Mouse (Mus musculus): ENCODE measurements around the gene 1700113H08Rik. TPM values are rescaled to one million over a fixed set of nuclear protein-coding genes. Genes with fewer than 3 reads are reported as not detected.

Gene 1700113H08Rik
- not detected in 2 replicates for polyA plus RNA-seq (2015; fragmentation: Nextera tagmentation; extraction: Ambion mirVana)

DNA sequence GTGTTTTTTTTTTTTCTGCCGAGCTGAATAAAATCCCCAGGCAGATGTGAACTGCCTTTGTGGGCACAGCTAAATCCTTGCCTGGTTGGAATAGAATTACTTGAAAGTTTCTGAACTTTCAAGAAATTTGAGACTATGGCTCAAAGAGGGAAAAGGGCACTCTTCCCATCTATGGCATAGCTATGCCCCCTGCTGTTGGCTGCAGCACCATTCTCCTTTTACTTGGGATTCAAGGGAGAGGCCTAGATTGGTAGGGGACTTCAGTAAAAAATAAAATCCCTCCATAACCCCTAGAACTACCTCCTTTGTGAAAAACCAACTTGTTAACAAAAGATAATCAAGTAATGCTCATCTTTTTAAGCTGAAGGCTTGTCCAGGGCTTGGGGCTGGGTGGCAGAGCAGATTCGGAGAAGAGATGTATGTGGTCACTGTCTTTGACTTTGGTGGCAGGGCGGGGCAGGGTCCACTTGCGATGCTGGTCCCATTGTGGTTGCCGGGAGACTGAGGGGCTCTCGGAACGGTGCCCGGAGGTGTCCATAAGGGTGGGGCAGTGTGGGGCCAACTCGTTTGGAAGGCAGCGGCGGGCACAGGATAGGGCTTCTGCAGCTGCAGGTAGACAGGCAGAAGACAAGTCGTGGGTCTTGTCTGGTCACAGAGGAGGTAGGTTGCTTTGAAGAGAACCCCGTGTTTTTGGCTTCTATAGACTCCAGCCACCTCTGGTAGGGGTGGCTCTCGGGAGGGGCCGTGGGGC, at the start of gene 1700113H08Rik:
Gene 1700113H08Rik, plus strand, starts transcription at position 546 of the 751 bp plus-strand sequence.
- no peak for DNase-seq (ENCODE audit: low spot score)

DNA sequence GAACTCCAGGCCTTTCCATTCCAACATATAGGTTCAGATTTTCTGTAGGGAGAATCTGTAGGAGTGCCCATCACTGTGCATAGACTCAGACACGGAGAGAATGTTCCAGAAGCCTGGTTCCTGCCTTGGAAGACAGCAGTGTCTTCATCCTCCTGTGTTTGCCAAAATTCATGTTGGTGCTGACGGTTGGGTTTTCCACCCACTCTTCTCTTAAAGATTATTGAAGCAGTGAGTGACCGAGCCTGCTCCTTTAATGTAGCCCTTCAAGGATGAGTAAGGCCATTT, 49.7 kb upstream of the 1700113H08Rik start:
- no peak for DNase-seq (ENCODE audit: low spot score)

DNA sequence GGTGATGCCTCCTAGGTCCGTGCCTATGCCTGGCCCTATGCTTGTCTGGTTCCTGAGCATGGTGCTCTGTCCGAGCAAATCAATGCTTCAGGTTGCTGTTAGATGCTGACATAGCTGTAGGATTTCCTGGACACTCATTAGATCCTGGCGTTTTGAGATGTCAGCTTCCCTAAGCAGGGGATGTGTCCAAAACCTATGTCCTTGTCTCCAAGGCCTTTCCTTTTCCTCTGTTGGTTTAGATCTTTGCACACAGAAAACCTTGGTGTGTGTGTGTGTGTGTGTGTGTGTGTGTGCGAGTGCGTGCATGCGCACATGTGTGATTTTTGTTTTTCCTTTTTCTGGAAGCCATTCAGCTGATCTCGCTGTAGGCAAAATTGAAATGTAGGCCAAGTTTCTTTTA, 45.8 kb upstream of the 1700113H08Rik start:
- DNase-seq (ENCODE audit: low spot score): no peak

- DNase-seq (ENCODE audit: low spot score): no peak
Observed at GRCm38 (mm10) chr10:87014391-87014965, 43.4 kb upstream of the 1700113H08Rik start.

DNA sequence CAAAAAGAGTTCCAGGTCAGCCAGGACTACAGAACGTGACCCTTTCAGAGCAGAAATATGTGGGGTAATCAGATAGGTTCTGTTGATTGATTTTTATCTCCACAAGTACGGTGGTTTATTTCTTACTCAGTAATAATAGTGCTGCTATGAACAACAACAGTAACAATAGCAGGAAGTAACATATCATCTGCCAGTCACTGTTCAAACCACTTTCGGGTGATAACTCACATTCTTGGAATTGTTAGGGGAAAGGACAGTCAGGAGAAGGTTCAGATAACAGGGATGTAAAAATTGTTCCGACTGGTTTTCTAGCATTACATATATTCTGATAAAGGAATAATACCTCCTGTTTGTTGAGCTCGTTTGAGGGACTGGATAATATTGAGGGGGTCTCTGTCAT, 42.4 kb upstream of the 1700113H08Rik start:
- no peak for DNase-seq (ENCODE audit: low spot score)

GRCm38 (mm10) chr10:87016151-87016692, 41.6 kb upstream of the 1700113H08Rik start:
- no peak for DNase-seq (ENCODE audit: low spot score)

DNA sequence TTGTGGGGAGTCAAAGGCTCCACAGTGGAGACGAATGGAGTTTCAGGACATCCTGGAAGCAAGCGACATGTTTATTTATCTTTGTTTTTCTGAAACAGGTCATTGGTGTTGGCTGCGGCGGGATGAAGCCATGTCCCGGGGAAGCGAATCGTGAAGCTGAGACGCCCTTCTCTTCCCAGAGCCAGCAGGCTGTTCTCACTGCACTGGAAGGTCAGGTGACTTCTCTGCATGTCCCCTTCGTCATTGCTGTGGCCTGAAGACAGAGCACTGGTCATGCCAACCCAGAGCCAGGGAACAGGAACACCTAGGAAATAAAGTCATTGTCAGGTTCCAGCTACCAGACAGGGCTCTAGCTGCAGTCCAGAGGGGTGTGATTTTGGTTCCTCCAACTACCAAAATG, 39.0 kb upstream of the 1700113H08Rik start:
- no peak for DNase-seq (ENCODE audit: low spot score)

DNA sequence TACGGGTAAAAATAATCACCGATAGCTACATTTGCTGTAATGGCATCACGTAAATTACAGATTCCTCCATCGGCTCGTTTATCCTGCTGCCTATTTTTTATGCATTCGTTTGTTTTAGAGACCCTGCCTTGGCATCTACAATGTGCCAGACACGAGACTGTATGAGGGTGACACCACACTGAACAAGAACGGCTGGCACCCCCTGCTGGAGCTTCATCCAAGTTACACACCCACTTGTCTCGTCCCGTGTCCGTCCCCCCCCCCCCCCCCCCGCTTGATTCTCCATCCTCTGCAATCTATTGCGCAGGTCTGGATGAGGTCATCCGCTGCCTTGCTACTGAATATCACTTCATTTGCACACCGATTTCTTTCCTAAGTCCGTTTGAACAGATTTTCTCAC, 37.1 kb upstream of the 1700113H08Rik start:
- no peak for DNase-seq (ENCODE audit: low spot score)

DNA sequence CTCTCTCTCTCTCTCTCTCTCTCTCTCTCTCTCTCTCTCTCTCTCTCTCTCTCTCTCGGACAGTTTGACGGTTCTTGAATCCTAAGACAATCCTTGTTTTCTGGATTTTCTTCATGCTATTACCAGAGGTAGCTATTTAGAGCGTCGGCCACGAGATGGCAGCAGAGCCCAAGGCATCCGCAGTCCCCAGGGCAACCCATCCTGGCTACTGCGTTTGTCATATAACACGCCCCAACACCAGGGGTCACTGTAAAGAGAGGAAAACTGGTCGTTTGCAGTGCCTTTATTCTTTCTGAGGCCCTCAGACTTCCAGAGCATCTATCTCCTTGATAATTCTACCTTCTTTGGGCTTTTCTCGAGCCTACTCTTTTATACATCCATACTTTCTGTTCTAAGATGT, 33.0 kb upstream of the 1700113H08Rik start:
- peak; percentile 82 for DNase-seq (ENCODE audit: low spot score)

- no peak for DNase-seq (ENCODE audit: low spot score)
Observed at GRCm38 (mm10) chr10:87032768-87033167, 25.1 kb upstream of the 1700113H08Rik start.

GRCm38 (mm10) chr10:87035866-87036265, 22.0 kb upstream of the 1700113H08Rik start:
- no peak for DNase-seq (ENCODE audit: low spot score)

GRCm38 (mm10) chr10:87036271-87036703, 21.6 kb upstream of the 1700113H08Rik start:
- no peak for DNase-seq (ENCODE audit: low spot score)

GRCm38 (mm10) chr10:87037062-87037461, 20.8 kb upstream of the 1700113H08Rik start:
- no peak for DNase-seq (ENCODE audit: low spot score)

DNA sequence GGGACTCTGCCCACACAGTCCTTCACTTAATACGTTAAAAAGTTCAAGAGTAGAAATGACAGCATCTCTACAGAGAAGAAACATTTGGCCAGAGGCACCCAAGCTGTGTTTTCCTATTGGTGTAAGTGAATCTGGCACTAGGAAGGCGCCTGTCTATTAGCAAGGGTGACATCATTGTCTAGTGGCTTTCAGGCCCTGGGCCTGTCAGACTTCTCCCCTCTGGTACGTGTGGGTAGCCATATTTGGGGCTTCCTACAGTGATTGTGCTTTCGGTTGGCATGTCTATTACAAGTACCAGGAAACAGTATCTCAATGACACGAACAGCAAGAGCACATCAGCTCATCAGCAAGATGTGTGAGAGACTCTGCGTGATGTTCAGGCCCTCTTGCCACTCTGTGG, 18.5 kb upstream of the 1700113H08Rik start:
- no peak for DNase-seq (ENCODE audit: low spot score)

DNA sequence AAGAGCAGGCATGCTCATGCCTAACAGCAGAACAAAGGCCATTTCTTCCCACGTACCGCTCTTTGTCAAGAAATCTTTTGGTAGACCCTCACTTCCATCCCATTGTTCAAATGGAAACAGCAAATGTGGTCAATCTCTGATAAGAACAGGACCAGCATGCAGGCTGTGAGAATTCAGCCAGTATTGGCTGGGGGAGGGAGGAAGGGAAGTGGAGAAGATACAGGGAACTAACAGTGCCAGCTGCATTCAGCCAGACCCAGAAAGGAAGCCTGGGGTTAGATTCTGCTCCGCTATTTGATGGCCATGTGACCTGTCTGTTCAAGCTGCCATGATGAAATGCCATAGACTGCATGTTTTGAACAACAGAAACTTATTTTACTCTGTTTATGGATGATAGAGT, 18.0 kb upstream of the 1700113H08Rik start:
- no peak for DNase-seq (ENCODE audit: low spot score)

GRCm38 (mm10) chr10:87041265-87041664, 16.6 kb upstream of the 1700113H08Rik start:
- no peak for DNase-seq (ENCODE audit: low spot score)

- DNase-seq (ENCODE audit: low spot score): no peak
Observed at GRCm38 (mm10) chr10:87045273-87045672, 12.6 kb upstream of the 1700113H08Rik start.

DNA sequence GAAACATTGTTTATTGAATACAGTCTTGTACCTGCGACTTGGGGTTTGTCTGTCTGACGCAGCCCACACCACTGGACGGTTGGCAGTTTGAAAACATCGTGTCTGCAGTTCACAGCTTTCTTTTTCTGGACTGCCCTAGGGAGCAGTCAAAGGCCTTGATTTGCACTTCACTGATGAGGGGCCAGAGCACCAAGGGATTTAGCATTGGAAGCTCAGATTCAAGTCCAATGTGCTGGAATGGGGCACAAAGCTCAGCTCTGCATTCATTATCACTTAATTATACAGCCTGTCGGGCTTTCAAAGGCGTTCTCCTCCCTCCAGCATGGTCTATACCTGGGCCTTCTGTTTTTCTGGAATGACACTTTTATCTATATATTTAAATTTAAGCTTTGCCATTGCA, 11.4 kb upstream of the 1700113H08Rik start:
- DNase-seq (ENCODE audit: low spot score): no peak

- DNase-seq (ENCODE audit: low spot score): peak; percentile 24
Observed at GRCm38 (mm10) chr10:87046931-87047468, 10.8 kb upstream of the 1700113H08Rik start.

GRCm38 (mm10) chr10:87049179-87049578, 8.7 kb upstream of the 1700113H08Rik start:
- no peak for DNase-seq (ENCODE audit: low spot score)

GRCm38 (mm10) chr10:87051714-87052113, 6.1 kb upstream of the 1700113H08Rik start:
- DNase-seq (ENCODE audit: low spot score): no peak

DNA sequence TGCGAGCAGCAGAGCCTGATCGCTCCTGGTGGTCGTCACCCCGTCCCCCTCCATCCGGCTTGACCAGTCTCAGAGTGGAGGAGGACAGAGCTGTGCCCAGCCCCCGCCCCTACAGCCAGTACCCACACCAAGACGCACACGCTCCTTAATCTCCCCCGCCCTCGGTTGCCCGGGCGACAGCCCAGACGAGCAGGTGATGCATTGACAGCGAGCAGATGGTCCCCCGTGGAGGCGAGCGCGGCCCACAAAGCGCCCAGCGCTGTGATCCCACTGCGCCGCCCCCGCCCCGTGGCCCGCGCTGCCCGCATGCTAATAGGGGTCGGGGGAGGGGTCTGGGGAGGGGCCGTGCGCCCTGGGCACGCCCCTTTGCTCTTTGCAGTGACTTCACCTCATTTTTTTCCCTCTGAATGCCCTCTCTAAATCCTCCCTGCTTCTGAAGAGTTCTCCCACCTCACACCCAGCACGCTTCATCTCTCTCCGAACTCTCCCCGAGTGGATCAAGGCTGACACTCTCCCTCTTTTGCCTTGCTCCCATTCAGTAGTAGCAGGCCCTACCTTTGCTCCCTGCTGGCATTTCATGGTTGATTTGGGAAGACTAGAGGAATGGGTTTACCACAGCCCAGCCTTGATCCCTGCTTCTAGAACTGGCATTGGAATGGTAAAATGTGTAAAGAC, 543 bp downstream of the 1700113H08Rik start:
- DNase-seq (ENCODE audit: low spot score): peak; percentile 45

All from thymus, postnatal 0 days (tissue).